Mouse (Mus musculus): Measurements from ENCODE around the gene Ghr.

- peak; percentile 22 for TF ChIP-seq POLR2AphosphoS2 (IDR thresholded peaks at IDR 0.05; ENCODE audit: insufficient read length, low read depth)
- no peak for TF ChIP-seq POLR2A (IDR thresholded peaks at IDR 0.05; ENCODE audit: insufficient read length, low read depth)
- no peak for TF ChIP-seq USF1 (IDR thresholded peaks at IDR 0.05; ENCODE audit: low read depth)
- no peak for TF ChIP-seq SRF (IDR thresholded peaks at IDR 0.05; ENCODE audit: control insufficient read depth, insufficient read length, low read depth)
- TF ChIP-seq TCF3 (IDR thresholded peaks at IDR 0.05; ENCODE audit: insufficient read length, low read depth), result no peak
- TF ChIP-seq MYOD1 (IDR thresholded peaks at IDR 0.05; ENCODE audit: control insufficient read depth in 1 of 3, insufficient read length in 2 of 3, low read depth in 2 of 3), result no peak
- TF ChIP-seq E2F4 (IDR thresholded peaks at IDR 0.05; ENCODE audit: insufficient read depth), result no peak
Observed at GRCm38 (mm10) chr15:3270646-3271077, 312.6 kb downstream of the Ghr start.

All from myocyte (in vitro differentiated cells).